Mouse (Mus musculus) limb, embryonic 14.5 days (tissue): ENCODE measurements at regions not wholly inside any gene's neighbourhood (a gene's known extent, or its start where the extent isn't known, plus 50 kb on each side); places are given as distances from the start of the nearest gene placed in this dataset.

Experiments
- ATAC-seq: fragments of 200-750 bp; cut with Nextera tagmentation; 2 replicates; pipeline ENCODE4 v1.8.0; 2017; ENCODE audit warnings: low read depth, moderate number of reproducible peaks, moderate TSS enrichment; ENCODE audit not compliant: low FRiP score
- DNase-seq: peaks from one replicate; pipeline ENCODE4 v3.0.0-alpha.2; 2015; ENCODE audit warnings: low spot score
- H3K27ac ChIP-seq: fragments of 300-500 bp; sonication (generic); replicated peaks from 2 replicates; pipeline ENCODE4 v1.5.1; 2014; ENCODE audit warnings: low read depth, mild to moderate bottlenecking, low read length, moderate library complexity, mixed read lengths
- H3K27me3 ChIP-seq: fragments of 300-500 bp; sonication (generic); 2 replicates; pipeline ENCODE4 v1.6.1; 2014; ENCODE audit warnings: low read length, mixed read lengths; ENCODE audit not compliant: control insufficient read depth, insufficient read depth
- H3K36me3 ChIP-seq: fragments of 300-500 bp; sonication (generic); 2 replicates; pipeline ENCODE4 v1.6.1; 2014; ENCODE audit warnings: mild to moderate bottlenecking, low read length, moderate library complexity, mixed read lengths; ENCODE audit not compliant: control insufficient read depth, insufficient read depth
- H3K4me1 ChIP-seq: fragments of 300-500 bp; sonication (generic); 2 replicates; pipeline ENCODE4 v1.6.1; 2014; ENCODE audit warnings: antibody characterized with exemption, low read length, mixed read lengths; ENCODE audit not compliant: control insufficient read depth, insufficient read depth
- H3K4me2 ChIP-seq: fragments of 300-500 bp; sonication (generic); replicated peaks from 2 replicates; pipeline ENCODE4 v1.6.1; 2014; ENCODE audit warnings: low read depth, mild to moderate bottlenecking, low read length, moderate library complexity; ENCODE audit not compliant: severe bottlenecking
- H3K4me3 ChIP-seq: fragments of 300-500 bp; sonication (generic); replicated peaks from 2 replicates; pipeline ENCODE4 v1.5.1; 2014; ENCODE audit warnings: low read length
- H3K9ac ChIP-seq: fragments of 300-500 bp; sonication (generic); 2 replicates; pipeline ENCODE4 v1.6.1; 2014; ENCODE audit warnings: mild to moderate bottlenecking, low read depth, low read length, moderate library complexity; ENCODE audit not compliant: severe bottlenecking
- H3K9me3 ChIP-seq: fragments of 300-500 bp; sonication (generic); 2 replicates; pipeline ENCODE4 v1.6.1; 2016; ENCODE audit warnings: low read length; ENCODE audit not compliant: control insufficient read depth
- POLR2A ChIP-seq: fragments of 200-500 bp; IDR thresholded peaks from 2 replicates; pipeline ENCODE4 v1.8.0; 2012; ENCODE audit warnings: inconsistent platforms, mild to moderate bottlenecking, moderate library complexity, borderline replicate concordance; ENCODE audit not compliant: insufficient read depth, insufficient read length; ENCODE audit errors: extremely low read depth
- WGBS: fragments of 180-500 bp; shearing (Covaris S2); extraction: QIAGEN DNeasy Blood & Tissue Kit; methylation state at CpG from one replicate; pipeline ENCODE4 v1.1.7; 2014; 5-methylcytosine and 5-hydroxymethylcytosine counted together

GRCm38 (mm10) chr1:73242290-73242689 lies 226.6 kb upstream of the Tnp1 start:
- DNase-seq (peak; percentile 62), ATAC-seq (peak; percentile 71)
- Histone ChIP-seq H3K4me3 (no peak overlapping the region), H3K27me3 (no peaks in the 10 kb centered on the region), H3K4me1 (peaks cover 9% of the 10 kb centered on the region; the same call in 1 of the 2 replicates), H3K4me2 (no peak overlapping the region), H3K36me3 (no peaks in the 10 kb centered on the region), H3K9ac (no peak overlapping the region), H3K9me3 (no peaks in the 10 kb centered on the region), H3K27ac (peak overlapping the region; percentile 68)
- TF ChIP-seq POLR2A, result no peak
- WGBS, result 53% methylated on average over 9 of the region's 9 CpGs

DNA sequence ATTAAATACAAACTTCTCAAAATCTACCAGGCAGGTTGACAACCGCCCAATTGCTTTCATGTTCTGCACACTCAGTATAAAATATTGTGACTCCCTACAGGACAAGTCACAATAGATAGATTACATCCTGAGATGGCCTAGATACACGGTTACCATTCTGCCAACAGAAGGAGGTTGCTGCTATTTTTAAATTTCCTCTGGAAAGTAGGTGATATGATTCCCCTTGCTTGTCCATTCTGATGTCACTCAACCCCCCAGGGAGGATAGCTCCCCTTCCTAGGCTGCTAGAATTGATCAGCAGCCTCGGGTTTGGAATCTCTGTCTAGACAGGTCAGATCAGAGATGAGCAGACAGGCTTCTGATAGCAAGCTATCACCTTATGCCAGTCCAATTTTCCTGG lies 221.2 kb upstream of the Tnp1 start:
- Histone ChIP-seq H3K36me3 (no peaks in the 10 kb centered on the region), H3K9ac (no peak overlapping the region), H3K27me3 (no peaks in the 10 kb centered on the region), H3K4me2 (no peak overlapping the region), H3K4me3 (no peak overlapping the region), H3K4me1 (0 out of 2 replicates have a peak, but pooled peaks cover under 1% of the 10 kb centered on the region), H3K9me3 (no peaks in the 10 kb centered on the region), H3K27ac (no peak overlapping the region)
- WGBS, result 78% methylated on average over 3 of the region's 3 CpGs
- no peak for DNase-seq
- no peak for TF ChIP-seq POLR2A
- ATAC-seq, result no peak

DNA sequence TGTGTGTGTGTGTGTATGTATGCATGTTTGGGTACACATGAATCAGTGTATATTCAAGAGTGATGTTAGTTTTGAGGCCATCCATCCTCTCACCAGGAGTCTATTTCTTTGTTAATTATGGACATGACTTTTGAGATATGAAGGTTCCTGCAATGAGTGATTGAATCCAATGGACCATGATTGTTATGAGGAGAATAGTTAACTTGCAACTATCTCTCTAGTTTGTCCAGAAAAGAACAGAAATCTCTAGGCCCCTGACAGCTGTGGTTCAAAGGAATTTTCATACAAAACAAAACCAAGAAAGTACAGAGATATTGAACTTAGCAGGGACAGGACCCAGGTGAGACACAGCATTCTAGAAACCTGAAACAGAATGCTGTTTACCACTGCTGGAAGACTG lies 217.9 kb upstream of the Tnp1 start:
- no peak overlapping the region for H3K4me3 ChIP-seq
- no peaks in the 10 kb centered on the region for H3K27me3 ChIP-seq
- no peaks in the 10 kb centered on the region for H3K4me1 ChIP-seq
- DNase-seq, result no peak
- H3K9me3 ChIP-seq, result peaks cover 7% of the 10 kb centered on the region; the same call in 1 of the 2 replicates
- no peak for TF ChIP-seq POLR2A
- H3K9ac ChIP-seq, result no peak overlapping the region
- H3K4me2 ChIP-seq, result no peak overlapping the region
- no peak overlapping the region for H3K27ac ChIP-seq
- H3K36me3 ChIP-seq, result no peaks in the 10 kb centered on the region
- no peak for ATAC-seq

DNA sequence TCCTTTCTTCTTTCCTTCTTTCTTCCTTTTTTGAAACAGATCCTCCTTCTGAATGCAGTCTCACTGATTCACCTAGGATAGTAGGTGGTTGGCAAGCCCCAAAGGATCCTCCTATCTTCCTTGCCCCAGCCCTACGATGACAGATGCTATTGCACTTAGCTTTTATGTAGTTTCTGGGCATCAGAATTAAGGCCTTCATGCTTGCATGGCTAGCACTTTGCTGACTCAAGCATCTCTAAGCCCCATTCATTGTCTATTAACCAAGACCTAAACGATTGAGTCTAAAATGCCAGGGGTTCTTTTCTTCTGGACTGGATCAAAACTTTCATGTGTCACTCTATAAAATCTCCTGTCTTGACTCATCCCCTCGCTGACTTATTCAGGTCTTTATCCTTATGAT lies 217.3 kb upstream of the Tnp1 start:
- no peak overlapping the region for H3K4me2 ChIP-seq
- H3K4me1 ChIP-seq, result no peaks in the 10 kb centered on the region
- no peak overlapping the region for H3K4me3 ChIP-seq
- H3K9me3 ChIP-seq, result peaks cover 7% of the 10 kb centered on the region; the same call in 1 of the 2 replicates
- no peak for DNase-seq
- no peaks in the 10 kb centered on the region for H3K36me3 ChIP-seq
- no peak overlapping the region for H3K9ac ChIP-seq
- TF ChIP-seq POLR2A, result no peak
- no peaks in the 10 kb centered on the region for H3K27me3 ChIP-seq
- WGBS, result 86% methylated on average over 3 of the region's 3 CpGs
- no peak overlapping the region for H3K27ac ChIP-seq
- no peak for ATAC-seq

- ATAC-seq (no peak), DNase-seq (no peak)
- Histone ChIP-seq H3K4me2 (no peak overlapping the region), H3K36me3 (no peaks in the 10 kb centered on the region), H3K27ac (no peak overlapping the region), H3K27me3 (no peaks in the 10 kb centered on the region), H3K9ac (no peak overlapping the region), H3K4me1 (no peaks in the 10 kb centered on the region), H3K9me3 (peaks cover 7% of the 10 kb centered on the region; the same call in 1 of the 2 replicates), H3K4me3 (no peak overlapping the region)
- TF ChIP-seq POLR2A, result no peak
- 60% methylated on average over 1 of the region's 1 CpGs for WGBS
These were observed 214.9 kb upstream of the Tnp1 start for GRCm38 (mm10) chr1:73230611-73231010.

DNA sequence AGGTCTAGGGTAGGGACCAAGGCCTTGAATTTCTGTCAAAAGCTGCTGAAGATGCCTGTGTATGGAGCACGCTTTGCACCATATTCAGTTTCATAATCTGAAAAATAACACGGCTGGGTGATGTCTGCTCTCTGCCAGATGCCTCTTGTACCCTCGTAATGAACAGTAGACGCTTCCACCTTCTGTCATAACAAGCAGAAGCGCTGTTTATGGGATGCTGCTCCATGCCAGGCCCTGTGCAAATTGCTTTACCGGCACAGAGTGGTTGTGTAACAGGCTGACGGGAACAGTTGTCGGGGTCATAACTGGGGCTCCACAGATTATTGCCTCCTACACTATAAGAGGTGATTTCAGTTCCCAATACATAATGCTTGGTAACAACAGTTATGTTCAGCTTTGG lies 211.5 kb upstream of the Tnp1 start:
- Histone ChIP-seq H3K9ac (no peak overlapping the region), H3K4me2 (no peak overlapping the region), H3K9me3 (peaks cover 7% of the 10 kb centered on the region; the same call in 1 of the 2 replicates), H3K36me3 (no peaks in the 10 kb centered on the region), H3K4me3 (no peak overlapping the region), H3K27ac (no peak overlapping the region), H3K27me3 (no peaks in the 10 kb centered on the region), H3K4me1 (no peaks in the 10 kb centered on the region)
- no peak for TF ChIP-seq POLR2A
- WGBS, result 86% methylated on average over 8 of the region's 8 CpGs
- DNase-seq (no peak), ATAC-seq (no peak)
